Mouse (Mus musculus): Measurements from ENCODE around the gene Olfr5.
"Not testable (repeated sequence)": the region's sequence is repeated elsewhere in the genome, so short reads cannot be mapped to it uniquely, and the experiment has no call there.

Gene Olfr5

GRCm38 (mm10) chr7:6486841-6487240 is at the start of gene Olfr5:
TSS of gene Olfr5 (minus strand) at chr7:6486941.
- DNase-seq = no peak

GRCm38 (mm10) chr7:6526141-6526540 is 39.4 kb upstream of the Olfr5 start:
- DNase-seq = no peak

GRCm38 (mm10) chr7:6525001-6525400 is 38.3 kb upstream of the Olfr5 start:
- DNase-seq = no peak

GRCm38 (mm10) chr7:6522850-6523249 is 36.1 kb upstream of the Olfr5 start, which contains the start of gene Olfr1349:
TSS of gene Olfr1349 (minus strand) at chr7:6522950.
- DNase-seq = no peak

GRCm38 (mm10) chr7:6521666-6522065 is 34.9 kb upstream of the Olfr5 start:
- DNase-seq = no peak

GRCm38 (mm10) chr7:6508648-6509047 is 21.9 kb upstream of the Olfr5 start, which contains the start of gene Olfr1348:
TSS of gene Olfr1348 (minus strand) at chr7:6508748.
- DNase-seq = no peak

- DNase-seq = no peak
These were observed 12.9 kb upstream of the Olfr5 start, which contains the start of gene Olfr1347 for GRCm38 (mm10) chr7:6499655-6500054. TSS of gene Olfr1347 (minus strand) at chr7:6499755.

- not testable (repeated sequence) for DNase-seq
These were observed 9.1 kb downstream of the Olfr5 start for GRCm38 (mm10) chr7:6477633-6478032.

GRCm38 (mm10) chr7:6466951-6467350 is 19.8 kb downstream of the Olfr5 start, which contains the start of gene Olfr1346:
TSS of gene Olfr1346 (plus strand) at chr7:6467101.
- DNase-seq = no peak

GRCm38 (mm10) chr7:6456399-6456798 is 30.3 kb downstream of the Olfr5 start:
- DNase-seq = no peak

- no peak for DNase-seq
These were observed 30.9 kb downstream of the Olfr5 start, which contains the start of gene Olfr1336 for GRCm38 (mm10) chr7:6455868-6456267. TSS of gene Olfr1336 (plus strand) at chr7:6456168.

- DNase-seq = no peak
These were observed 39.0 kb downstream of the Olfr5 start for GRCm38 (mm10) chr7:6447771-6448170.

GRCm38 (mm10) chr7:6441173-6441572 is 45.6 kb downstream of the Olfr5 start:
- DNase-seq = no peak

- no peak for DNase-seq
These were observed 48.4 kb downstream of the Olfr5 start, which contains the start of gene Olfr1344 for GRCm38 (mm10) chr7:6438388-6438787. TSS of gene Olfr1344 (plus strand) at chr7:6438688.

- DNase-seq = peak; percentile 40
These were observed 56.4 kb downstream of the Olfr5 start for GRCm38 (mm10) chr7:6430342-6430741.

- DNase-seq = no peak
These were observed 57.4 kb downstream of the Olfr5 start for GRCm38 (mm10) chr7:6429381-6429780.

All from lung, postnatal 14 days (tissue).